Mouse (Mus musculus): ENCODE results near the gene Spata48. TPM values are rescaled to one million over a fixed set of nuclear protein-coding genes. Genes with fewer than 3 reads are reported as not detected.

Gene Spata48
- polyA plus RNA-seq (2012; rRNA removed; ENCODE audit: low replicate concordance): 0.78 and 0.98 TPM in 2 replicates

GRCm38 (mm10) chr11:11461635-11462560, at the start of gene Spata48, which contains the start of gene Zpbp:
Gene Spata48, plus strand, starts transcription at chr11:11462094.
Gene Zpbp, minus strand, starts transcription at chr11:11462408.

Other genes starting within 250 kb of the Spata48 start
- gene Zpbp, start 314 bp downstream of the Spata48 start, polyA plus RNA-seq (2012; rRNA removed; ENCODE audit: low replicate concordance): 0.11 and 0.35 TPM in 2 replicates
- not detected in 2 replicates for gene 4930512M02Rik, start 165.7 kb downstream of the Spata48 start, polyA plus RNA-seq (2012; rRNA removed; ENCODE audit: low replicate concordance)
- gene Ikzf1, start 222.9 kb downstream of the Spata48 start, polyA plus RNA-seq (2012; rRNA removed; ENCODE audit: low replicate concordance): 60.3 and 264 TPM in 2 replicates